Mouse (Mus musculus): ENCODE measurements at regions not wholly inside any gene's neighbourhood (a gene's known extent, or its start where the extent isn't known, plus 50 kb on each side); places are given as distances from the start of the nearest gene placed in this dataset.
A peak's percentile ranks its signal among the peaks of the same experiment; 100 is the strongest.

DNA sequence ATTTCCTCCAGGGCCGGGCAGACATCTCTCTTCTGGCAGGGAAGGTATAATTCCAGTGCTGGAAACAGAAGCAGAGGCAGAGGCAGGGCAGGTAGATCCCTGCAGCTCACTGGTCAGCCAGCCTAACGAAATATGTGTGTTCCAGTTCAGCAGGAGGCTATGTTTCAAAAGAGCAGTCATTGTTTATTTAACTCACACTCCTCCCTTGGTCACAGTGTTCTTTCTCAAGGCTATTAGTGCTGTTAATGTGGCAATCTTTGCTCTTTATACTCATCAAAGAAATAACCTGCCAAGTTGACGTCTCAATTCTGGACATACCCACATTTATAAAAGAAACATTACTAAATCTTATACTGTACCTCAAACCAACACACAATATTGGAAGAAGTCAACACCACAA lies 253.3 kb upstream of the Adgrl3 start:
- DNase-seq = no peak

DNA sequence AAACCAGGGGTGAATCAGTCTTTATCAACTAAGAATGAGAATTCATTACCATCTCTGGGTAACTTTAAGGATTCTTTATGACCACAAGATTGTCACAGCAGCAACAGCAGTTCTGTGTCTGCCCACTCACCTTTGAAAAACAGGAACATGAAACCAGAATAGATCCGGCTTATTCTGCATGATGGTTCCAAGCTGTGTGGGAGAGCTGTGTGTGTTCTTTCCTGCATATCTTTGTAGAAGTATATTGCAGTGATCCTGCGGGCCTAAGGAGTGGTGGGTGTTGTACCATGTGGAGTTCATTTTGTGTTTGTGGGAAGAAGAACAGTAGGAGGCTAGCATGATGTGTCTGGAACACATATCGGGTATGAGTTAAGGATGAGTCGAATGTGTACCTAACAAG lies 236.0 kb upstream of the Adgrl3 start:
- DNase-seq = no peak

DNA sequence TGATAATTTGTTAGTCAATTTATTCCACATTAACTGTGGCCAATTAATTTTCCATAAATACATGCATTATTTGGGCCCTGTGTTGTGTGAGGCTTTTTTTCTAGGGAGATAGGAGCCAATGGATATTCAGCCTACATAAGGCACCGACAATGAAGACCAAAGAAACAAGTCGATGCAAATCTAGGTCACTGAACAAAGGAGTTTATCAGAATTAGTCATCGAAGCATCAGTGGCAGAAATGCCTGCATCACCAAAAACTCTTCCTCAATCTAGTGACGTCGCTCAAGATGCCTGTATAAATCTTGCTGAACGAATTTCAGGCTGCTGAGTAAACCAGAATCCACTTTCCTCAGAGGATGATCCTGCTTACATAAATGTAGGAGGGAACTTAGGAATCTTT lies 235.2 kb upstream of the Adgrl3 start:
- no peak for DNase-seq

DNA sequence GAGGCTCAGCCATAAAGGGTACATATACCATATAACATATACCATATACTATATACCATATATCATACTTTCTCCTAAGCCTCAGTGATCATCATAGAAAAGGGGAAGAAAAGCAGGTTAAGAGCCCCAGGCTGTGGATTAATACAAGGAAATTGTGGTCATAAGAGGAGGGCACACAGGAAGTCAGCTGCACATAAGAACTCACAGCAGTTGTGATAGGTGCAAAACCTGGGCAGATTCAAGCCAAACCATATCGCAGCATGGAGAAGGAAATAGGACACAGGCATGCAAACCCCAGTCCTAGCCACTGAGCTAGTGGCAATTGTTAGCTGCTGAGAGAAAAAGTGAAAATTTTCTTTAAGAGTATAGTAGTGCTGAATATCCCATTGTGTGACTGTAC lies 228.3 kb upstream of the Adgrl3 start:
- no peak for DNase-seq

DNA sequence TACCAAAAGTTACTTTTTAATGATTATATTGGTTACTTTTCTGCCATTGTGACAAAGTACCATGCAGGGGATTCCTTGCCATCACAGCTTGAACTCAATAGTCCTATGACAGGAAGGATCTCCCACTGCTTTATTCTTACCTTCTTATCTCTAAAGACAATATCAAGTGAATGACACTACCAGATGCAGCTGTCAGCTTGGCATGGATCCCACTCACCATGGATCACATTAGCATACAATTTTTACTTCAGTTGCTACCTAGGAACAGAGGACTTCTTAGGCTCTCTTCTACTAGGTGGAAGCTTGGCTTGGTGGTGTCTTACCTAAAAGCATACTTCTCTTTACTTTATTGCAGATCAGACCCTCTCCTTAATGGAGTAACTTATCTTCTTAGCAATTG lies 220.2 kb upstream of the Adgrl3 start:
- DNase-seq = no peak

DNA sequence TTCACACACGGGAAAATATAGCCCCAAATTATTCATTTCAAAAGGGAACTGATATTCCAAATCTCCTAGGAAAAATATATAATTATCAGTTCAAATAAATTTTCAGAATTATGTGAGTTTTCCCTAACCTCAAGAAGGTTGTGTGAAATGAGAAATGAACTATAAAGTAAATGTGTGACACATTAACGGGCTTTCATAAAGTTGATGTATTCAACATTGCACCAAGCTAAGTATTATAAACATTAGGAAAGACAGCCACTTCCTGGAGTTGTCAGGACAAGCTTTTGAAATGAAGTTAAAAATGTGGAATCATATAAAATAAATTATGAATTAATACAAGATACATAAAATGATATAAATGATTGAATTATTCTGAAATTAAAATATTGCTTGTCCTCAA lies 207.0 kb upstream of the Adgrl3 start:
- DNase-seq = no peak

DNA sequence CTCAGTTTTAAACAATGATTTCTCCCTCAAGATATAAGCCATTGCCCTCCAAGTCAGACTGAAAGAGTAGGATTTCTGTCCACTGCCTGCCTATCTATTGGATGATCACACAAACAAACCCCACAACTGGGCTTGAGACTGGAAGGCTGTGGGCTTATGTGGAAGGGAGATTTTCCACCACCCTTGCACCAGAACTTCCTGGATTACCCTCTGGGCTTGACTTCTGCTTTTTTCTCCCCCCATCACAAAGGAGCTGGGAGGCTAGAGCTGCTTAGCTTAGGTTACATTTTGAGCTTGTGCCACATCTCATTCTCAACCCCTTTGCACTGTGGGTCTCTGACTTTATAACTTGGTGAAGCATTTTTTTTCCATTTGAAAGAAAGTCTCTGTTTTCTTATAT lies 200.7 kb upstream of the Adgrl3 start:
- DNase-seq = no peak

DNA sequence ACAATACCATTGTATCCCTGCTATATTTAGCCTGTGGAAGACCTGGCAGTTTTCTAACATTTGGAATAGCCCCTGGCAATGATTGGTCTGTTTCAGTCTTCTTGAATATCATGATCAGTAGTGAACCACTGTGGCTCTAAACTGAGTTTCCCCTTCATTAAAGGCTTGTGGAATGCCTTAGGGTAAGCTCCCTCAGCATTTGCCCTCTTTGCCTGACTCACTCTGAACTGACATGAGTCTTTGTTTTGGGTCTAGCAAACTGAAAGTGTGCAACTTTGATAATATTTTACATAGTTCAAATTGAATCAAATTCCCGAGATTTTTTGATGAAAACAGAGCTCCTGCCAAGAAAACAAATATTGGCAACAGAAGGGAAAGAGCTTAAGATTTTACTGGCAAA lies 177.4 kb upstream of the Adgrl3 start:
- DNase-seq = no peak

DNA sequence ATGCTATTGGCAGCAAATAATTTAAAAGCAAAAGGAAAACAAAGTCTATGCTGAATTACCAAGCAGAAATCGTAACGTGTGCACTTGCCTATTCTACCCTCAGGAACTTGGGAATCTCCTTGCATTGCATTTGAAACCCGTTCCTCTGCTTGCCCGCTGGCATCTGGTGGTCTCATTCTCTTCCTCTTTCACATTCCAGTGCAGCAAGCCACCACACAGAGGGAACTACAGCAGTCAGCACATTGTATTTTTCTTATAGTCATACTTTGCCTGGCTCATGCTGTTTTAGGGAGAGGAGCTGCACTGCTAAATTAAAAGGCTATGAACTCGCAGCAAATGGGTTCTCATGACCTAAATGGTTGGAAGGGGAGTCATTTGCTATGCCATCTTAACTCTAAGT lies 164.9 kb upstream of the Adgrl3 start:
- DNase-seq = no peak

DNA sequence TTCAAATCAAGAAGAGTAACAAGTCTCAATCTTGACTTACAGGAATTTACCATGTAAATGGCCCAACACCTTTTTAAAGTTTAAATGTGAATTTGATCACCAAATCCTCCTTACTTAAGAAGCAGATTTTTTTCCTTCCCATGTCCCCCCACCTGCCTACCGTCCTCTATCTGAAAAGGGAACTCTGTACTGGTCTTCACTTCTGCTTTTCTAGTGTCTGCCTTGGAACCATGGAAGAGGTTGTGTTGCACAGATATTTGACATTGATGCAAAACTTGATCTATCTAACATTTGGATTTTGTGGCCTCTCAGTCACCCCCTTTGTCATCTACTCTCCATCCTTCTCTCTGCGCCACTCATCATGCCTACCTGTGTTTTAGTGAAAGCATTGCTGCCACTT lies 143.3 kb upstream of the Adgrl3 start:
- no peak for DNase-seq

DNA sequence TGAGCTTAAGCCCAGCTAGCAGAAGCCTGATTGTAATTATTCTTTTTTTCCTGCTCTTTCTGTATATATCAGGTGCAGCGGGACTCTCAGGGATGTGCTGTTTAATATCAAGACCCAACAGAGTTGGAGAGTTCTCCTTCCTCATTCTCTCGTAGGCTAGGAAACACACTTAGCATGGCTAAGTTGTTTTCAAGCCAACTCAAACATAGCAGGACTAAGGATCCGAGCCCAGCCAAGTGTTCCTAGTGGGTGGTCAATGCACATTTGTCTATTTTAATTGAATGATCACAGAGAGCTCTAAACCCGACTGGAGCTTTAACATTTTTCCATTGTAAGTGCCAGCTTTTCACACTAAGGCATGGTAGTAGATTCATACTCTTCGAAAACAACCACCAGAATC lies 121.7 kb upstream of the Adgrl3 start:
- peak in 1 of 2 experiments; percentile 12 for DNase-seq

DNA sequence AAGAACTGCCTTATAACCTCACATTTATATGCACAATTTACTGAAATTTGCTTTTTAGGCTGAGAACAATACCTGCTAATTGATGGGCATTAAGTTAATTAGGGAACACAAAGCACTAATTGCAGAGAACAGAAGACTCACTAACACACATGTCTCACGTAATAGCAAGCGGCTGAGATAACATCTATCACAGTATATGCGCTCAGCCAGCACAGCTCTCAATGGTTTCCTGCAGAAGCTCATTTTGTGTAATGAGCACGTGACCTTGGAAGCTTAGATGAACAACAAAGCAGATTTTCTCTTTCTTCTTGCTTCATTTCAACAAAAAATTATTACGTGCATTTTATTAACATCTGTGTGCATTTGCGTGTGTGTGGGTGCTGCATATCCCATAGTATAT lies 111.2 kb upstream of the Adgrl3 start:
- no peak for DNase-seq

DNA sequence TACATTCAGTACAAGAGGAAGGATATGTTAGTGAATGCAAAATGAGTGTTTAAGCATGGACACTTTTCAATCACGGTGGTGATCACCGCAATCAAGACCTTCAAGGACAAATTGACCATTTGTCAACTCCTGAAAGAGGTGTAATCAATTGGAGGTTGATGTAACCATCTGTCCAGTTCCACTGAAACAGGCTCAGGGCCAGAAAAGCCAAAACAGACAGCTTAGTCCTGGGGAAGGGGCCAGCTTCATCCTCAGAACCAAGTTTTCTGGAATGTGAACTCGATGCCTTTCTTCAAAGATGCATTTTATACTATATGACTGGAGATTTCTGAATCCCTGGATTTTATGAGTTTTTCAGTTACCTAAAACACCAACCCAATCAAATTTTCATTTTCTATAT lies 81.1 kb upstream of the Adgrl3 start:
- DNase-seq = no peak

DNA sequence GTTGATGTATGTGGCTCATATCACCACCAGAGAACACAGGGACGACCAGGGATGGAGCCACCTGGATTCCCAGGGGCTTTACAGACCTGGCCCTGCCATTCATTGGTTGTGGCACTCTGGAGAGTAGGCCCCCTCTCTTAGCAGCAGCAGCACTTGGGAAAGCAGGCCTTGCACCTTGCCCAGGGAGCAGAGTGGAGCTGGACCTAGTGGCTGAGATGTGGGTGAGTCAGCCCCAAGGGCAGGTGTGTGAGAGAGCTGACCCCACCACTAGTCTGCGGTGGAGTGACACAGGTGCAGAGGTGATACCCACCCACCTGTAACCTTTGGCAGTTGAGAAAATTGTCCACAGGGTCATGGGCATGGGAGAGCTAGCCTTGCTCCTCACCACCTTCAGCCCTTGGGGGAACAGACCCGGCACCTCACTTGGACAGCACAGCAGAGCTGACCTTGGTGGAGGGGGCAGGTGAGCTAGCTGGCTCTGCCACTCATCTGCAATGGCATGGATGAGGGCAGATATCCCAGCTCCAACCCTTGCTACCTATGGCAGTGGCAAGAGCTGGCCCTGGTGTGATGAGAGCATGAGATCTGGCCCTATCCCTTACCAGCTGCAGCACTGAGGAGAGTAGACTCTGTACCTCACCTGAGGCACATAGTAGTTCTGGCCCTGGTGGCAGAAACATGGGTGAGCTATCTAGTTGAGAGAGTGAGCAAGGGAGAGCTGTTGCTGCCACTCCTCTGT lies 67.9 kb upstream of the Adgrl3 start:
- no peak for DNase-seq

DNA sequence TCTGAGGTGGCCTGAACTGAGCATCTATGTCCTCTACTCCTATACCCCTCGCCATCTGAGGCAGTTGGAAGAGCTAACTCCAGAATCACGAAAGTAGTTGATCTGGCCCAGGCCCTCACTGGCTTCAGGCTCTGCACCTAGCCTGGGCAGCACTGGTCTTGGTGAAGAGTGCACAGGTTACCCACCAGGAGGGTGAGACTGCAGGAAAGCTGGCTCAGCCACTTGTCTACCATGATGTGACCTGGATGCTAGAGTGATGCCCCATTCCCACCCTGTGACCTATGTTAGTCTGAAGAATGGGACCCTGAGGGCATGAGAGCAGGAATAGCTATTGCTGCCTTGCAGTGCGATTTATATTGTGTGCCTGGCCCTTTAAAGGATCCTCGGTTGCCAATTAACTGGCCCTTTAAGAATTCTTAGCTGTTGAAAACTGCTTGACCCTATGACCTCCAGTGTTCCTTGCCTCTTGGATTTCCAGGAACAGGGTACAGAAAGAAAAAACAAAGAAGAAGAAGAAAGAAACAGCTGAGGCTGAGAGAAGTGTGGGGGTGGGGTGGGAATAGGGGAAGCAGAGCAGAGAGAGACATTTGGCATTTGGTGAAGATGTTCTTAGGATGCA lies 67.2 kb upstream of the Adgrl3 start:
- DNase-seq = no peak
